Mouse (Mus musculus) adrenal gland, postnatal 36 days (tissue): ENCODE data around the gene Xylt1. TPM values are rescaled to one million over a fixed set of nuclear protein-coding genes. Genes with fewer than 3 reads are reported as not detected.

ENCODE experiments used
- DNase-seq, 2 experiments: peaks; one replicate each; pipeline ENCODE4 v3.0.0; 2021; ENCODE audit warnings: mixed read lengths in 1 of 2
- total RNA-seq, 2 experiments: library from RNA; stranded (reverse); gene quantifications; 2 replicates each; pipeline ENCODE4 v1.2.3; 2021

Xylt1 gene
- total RNA-seq, 2 experiments from 2014 or later: 4.9 to 8.2 TPM

DNA sequence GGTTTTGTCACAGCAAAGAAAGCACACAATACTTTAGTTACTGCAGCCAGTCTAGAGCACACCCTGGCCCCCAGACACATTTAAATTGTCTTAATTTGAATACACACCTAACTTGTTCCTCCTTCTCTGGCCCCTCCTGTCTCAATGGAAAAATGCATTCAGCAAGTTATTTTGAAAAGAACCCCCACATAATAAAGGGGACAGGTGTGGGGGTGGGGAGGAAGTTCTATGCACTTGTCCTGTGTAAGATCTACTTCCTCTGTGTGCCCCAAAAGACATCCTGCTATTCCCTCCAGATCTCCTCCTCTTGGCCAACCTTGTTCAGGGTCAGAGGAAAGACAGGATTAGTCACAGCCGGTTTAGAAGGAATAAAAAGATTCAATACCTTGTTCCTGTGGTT is 135.0 kb downstream of the Xylt1 start:
- no peak for DNase-seq

GRCm38 (mm10) chr7:117516896-117517295 is 136.1 kb downstream of the Xylt1 start:
- peak; percentile 68 to 70 for DNase-seq

- no peak for DNase-seq
These were observed 140.6 kb downstream of the Xylt1 start for GRCm38 (mm10) chr7:117521369-117521768.

- DNase-seq: no peak
These were observed 141.4 kb downstream of the Xylt1 start for GRCm38 (mm10) chr7:117522092-117522635.

- peak in 1 of 2 experiments; percentile 39 for DNase-seq
These were observed 143.8 kb downstream of the Xylt1 start for GRCm38 (mm10) chr7:117524430-117525214.

DNA sequence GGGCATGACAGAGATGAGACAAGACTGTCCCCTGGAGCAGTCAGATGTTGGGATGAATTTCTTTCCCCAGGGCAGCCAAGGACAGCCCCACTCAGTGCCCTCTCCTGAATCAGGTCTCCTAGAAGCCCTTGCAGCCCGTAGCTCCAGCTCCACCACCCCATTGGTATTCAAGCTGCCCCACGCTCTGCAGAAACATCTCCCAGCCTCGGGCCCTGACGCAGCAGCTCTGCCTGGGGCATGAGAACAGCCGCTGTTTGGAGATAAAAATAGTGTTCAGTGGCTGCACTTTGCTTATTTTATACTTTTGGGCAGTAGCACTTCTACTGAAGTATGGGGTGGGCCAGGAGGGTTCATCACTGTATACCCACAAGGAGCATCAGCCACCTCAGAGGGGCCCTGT is 144.9 kb downstream of the Xylt1 start:
- DNase-seq: no peak

- DNase-seq: no peak
These were observed 145.8 kb downstream of the Xylt1 start for GRCm38 (mm10) chr7:117526570-117526969.

DNA sequence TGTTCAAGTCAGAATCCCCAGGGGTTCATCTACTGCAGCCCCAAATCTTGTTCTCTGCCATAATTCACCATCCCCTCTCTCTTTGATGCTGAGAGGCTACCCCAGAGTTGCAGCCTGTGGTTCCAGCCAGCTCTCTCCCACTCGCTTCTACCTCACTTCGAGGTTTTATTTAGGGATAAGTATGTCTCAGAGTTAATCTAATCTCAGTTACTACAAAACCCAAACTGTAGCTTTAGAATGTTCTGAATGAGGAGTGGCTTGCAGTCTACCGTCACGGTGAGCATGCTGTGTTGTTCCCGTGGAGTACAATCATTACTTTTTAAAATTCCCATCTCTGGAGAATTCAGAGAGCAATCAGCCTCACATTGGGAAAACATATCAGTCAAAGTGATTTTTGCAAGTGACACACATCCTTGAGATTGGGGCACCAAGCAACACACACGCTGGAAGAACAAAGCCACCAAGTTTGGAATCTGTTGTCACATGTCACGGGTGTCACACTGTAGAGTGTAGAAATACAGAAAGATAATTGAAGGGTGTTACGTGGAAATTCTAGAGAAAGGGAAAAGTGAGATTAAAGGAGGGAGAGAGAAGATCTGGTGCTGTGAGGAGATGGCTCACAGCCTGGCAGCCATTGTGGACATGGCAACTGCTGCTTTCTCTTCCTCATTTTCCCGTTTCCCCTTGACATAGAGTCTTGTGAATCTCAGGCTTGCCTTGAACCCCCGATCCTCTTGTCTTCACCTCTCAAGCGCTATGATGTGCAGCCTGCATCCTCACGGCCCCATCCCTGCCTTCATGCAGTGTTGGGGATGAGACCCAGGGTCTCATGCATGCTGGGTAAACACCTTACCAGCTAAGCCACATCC is 149.2 kb downstream of the Xylt1 start:
- no peak for DNase-seq

GRCm38 (mm10) chr7:117532651-117533050 is 151.9 kb downstream of the Xylt1 start:
- DNase-seq: no peak

DNA sequence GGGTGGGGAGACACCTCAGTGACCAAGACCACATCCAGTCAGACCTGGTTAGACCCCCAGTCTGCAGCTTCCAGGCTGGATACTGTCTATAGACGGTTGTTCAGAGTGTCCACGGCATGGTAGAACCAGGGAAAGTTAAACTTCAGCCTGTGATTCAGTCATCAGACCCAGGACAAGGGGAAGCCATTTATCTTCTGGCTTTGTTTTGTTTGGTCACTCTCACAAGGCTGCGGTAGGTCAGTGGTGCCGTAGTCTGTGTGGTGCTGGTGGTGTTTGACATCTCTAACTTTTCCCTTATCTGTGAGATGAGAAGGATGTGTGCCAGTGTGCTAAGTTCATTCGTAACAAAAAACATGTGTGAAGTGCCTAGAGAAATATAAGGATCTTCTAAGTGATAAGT is 152.4 kb downstream of the Xylt1 start:
- DNase-seq: no peak

- DNase-seq: no peak
These were observed 159.2 kb downstream of the Xylt1 start for GRCm38 (mm10) chr7:117539931-117540330.

DNA sequence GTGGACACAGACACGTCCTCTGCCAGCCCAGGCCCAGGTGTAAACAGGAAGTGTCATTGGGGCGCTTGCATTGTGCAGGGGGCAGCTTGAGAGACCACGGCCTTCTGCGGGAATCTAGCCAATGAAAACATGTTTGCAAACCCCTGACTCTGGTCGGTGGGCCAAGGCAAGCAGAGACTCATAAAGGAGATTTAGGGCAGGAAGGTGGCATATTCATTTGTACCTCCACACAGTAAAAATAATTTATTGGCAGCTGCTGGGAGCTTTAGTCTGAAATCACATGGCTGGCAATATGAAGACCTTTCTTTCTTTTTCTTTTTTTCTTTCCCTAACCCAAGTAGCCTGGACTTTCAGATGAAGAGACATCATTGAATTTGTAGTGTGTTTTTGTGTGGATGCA is 159.6 kb downstream of the Xylt1 start:
- no peak for DNase-seq

DNA sequence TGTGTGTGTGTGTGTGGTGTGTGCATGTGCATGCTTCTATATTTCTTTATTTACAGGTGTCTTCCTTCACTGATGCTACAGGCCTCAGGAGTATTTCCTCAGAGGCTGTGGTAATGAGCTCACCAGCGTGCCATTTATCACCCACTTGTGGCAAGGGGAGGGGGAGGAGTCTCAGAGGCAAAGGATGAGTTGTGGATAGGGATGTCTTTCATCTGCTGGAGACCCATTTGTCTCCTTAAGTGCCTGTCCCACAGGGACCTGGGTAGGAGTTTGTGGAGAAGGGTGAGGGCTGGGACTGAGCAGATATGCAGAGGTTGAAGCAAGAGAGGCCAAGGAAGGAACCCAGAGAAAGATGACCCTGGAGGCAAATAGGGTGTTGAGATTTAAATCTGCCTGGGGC is 160.3 kb downstream of the Xylt1 start:
- no peak for DNase-seq

DNA sequence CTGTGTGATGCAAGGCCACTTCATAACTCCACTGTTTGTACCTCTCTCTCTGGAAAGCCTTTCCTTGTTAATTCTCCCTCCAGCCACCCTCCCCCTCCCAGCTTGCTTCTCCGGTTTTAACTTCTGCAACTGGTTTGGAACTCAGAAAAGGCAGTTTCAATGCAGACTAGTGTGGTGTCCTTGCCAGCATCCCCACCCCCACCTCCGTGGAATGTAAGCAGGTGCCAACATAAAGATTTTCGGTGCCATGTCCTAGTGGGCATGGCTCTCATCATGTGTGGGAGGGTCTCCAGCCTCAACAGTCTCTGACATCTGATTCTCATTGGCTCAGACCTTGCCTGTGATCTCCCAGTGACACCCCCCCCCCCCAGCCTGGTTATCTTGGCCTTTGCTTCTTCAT is 160.9 kb downstream of the Xylt1 start:
- no peak for DNase-seq

- DNase-seq: no peak
These were observed 162.3 kb downstream of the Xylt1 start for GRCm38 (mm10) chr7:117543041-117543440.

- DNase-seq: no peak
These were observed 163.3 kb downstream of the Xylt1 start for GRCm38 (mm10) chr7:117544126-117544525.

GRCm38 (mm10) chr7:117548301-117548700 is 167.5 kb downstream of the Xylt1 start:
- DNase-seq: no peak

GRCm38 (mm10) chr7:117550916-117551549 is 170.3 kb downstream of the Xylt1 start:
- no peak for DNase-seq

- DNase-seq: peak in 1 of 2 experiments; percentile 35
These were observed 172.4 kb downstream of the Xylt1 start for GRCm38 (mm10) chr7:117553228-117553627.

- peak in 1 of 2 experiments; percentile 32 for DNase-seq
These were observed 175.0 kb downstream of the Xylt1 start for GRCm38 (mm10) chr7:117555735-117556134.

DNA sequence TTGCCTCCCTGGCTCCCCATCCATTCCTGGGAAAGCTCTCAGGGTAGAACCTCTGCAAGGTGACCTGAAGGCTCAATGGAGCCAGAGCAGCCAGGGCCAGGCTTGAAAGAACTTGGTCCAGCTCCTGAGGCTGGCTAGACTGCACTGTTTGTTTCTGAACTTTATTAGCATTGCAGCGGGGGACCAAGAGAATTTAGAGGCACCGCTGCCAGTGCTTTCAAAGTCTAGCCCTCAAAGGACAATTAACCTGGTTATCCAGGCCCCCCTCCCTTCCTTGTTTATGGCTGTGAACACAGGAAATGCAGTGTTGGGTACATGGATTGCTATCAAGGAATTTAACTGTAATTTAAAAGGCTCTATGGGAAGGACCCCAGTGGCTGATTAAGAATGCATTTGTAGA is 177.4 kb downstream of the Xylt1 start:
- no peak for DNase-seq

GRCm38 (mm10) chr7:117559051-117559450 is 178.3 kb downstream of the Xylt1 start:
- DNase-seq: no peak
